Mouse (Mus musculus) heart, postnatal 14 days (tissue): Measurements from ENCODE around the gene Cdk2ap2. TPM values are rescaled to one million over a fixed set of nuclear protein-coding genes. Genes with fewer than 3 reads are reported as not detected.

Experiments used
- DNase-seq, 2 experiments: peaks; one replicate each; pipeline ENCODE4 v3.0.0; 2021 to 2022
- intact Hi-C: fragments of 180-260 bp; cut with DNase I; formaldehyde crosslinking; loops from one replicate; pipeline ENCODE4 v1.15.1; 2025
- total RNA-seq, 2 experiments: library from RNA; stranded (reverse); gene quantifications; 2 replicates each; pipeline ENCODE4 v1.2.3; 2021

The Cdk2ap2 gene
- total RNA-seq, 2 experiments from 2014 or later, result 24.2 to 27.5 TPM

- intact Hi-C loops, result no loop called here
- no peak for DNase-seq
Measured at GRCm38 (mm10) chr19:4090446-4090845, 6.5 kb upstream of the Cdk2ap2 start.

GRCm38 (mm10) chr19:4091383-4091782 is 5.6 kb upstream of the Cdk2ap2 start:
- intact Hi-C loops, result no loop called here
- DNase-seq, result no peak

- DNase-seq, result no peak
- intact Hi-C loops, result no loop called here
Measured at GRCm38 (mm10) chr19:4092750-4093149, 4.2 kb upstream of the Cdk2ap2 start.

GRCm38 (mm10) chr19:4093772-4094171 is 3.2 kb upstream of the Cdk2ap2 start:
- DNase-seq, result no peak
- intact Hi-C loops, result no loop called here

GRCm38 (mm10) chr19:4094348-4094747 is 2.6 kb upstream of the Cdk2ap2 start:
- no peak for DNase-seq
- intact Hi-C loops, result no loop called here

GRCm38 (mm10) chr19:4094774-4095303 is 2.1 kb upstream of the Cdk2ap2 start:
- no peak for DNase-seq
- intact Hi-C loops, result no loop called here

GRCm38 (mm10) chr19:4095802-4096201 is 1.2 kb upstream of the Cdk2ap2 start:
- DNase-seq, result no peak
- intact Hi-C loops, result no loop called here

- intact Hi-C loops, result no loop called here
- DNase-seq, result no peak
Measured at GRCm38 (mm10) chr19:4097441-4097825, 451 bp downstream of the Cdk2ap2 start.

GRCm38 (mm10) chr19:4098426-4098825 is 1.4 kb downstream of the Cdk2ap2 start:
- DNase-seq, result no peak
- intact Hi-C loops, result loop anchor here (2.0 kb wide), 1 partner anchor 130 kb away; no protein-coding TSS in a partner anchor

GRCm38 (mm10) chr19:4099056-4099455 is 2.1 kb downstream of the Cdk2ap2 start:
- DNase-seq, result peak; percentile 93 to 95
- intact Hi-C loops, result loop anchor here (2.0 kb wide), 1 partner anchor 130 kb away; no protein-coding TSS in a partner anchor

GRCm38 (mm10) chr19:4099837-4100717 is 3.1 kb downstream of the Cdk2ap2 start, which contains the start of gene Pitpnm1:
Gene Pitpnm1 (plus strand): TSS chr19:4099998.
- peak; percentile 86 to 88 for DNase-seq
- intact Hi-C loops, result loop anchor here (2.0 kb wide), 1 partner anchor 129 kb away; no protein-coding TSS in a partner anchor

GRCm38 (mm10) chr19:4100718-4101261 is 3.8 kb downstream of the Cdk2ap2 start:
- peak; percentile 43 to 57 for DNase-seq
- intact Hi-C loops, result no loop called here

GRCm38 (mm10) chr19:4101466-4101865 is 4.5 kb downstream of the Cdk2ap2 start:
- intact Hi-C loops, result no loop called here
- DNase-seq, result no peak

GRCm38 (mm10) chr19:4102049-4102448 is 5.1 kb downstream of the Cdk2ap2 start:
- no peak for DNase-seq
- intact Hi-C loops, result no loop called here

GRCm38 (mm10) chr19:4102626-4103025 is 5.6 kb downstream of the Cdk2ap2 start:
- intact Hi-C loops, result no loop called here

GRCm38 (mm10) chr19:4103294-4103693 is 6.3 kb downstream of the Cdk2ap2 start:
- DNase-seq, result no peak
- intact Hi-C loops, result no loop called here

More at GRCm38 (mm10) chr19:4102626-4103025, 5.6 kb downstream of the Cdk2ap2 start:
- no peak for DNase-seq

GRCm38 (mm10) chr19:4103792-4104191 is 6.8 kb downstream of the Cdk2ap2 start:
- intact Hi-C loops, result no loop called here
- DNase-seq, result no peak

GRCm38 (mm10) chr19:4104675-4105194 is 7.8 kb downstream of the Cdk2ap2 start:
- DNase-seq, result no peak
- intact Hi-C loops, result no loop called here

- intact Hi-C loops, result no loop called here
- no peak for DNase-seq
Measured at GRCm38 (mm10) chr19:4106654-4107053, 9.7 kb downstream of the Cdk2ap2 start.

GRCm38 (mm10) chr19:4108535-4108934 is 11.6 kb downstream of the Cdk2ap2 start:
- DNase-seq, result no peak
- intact Hi-C loops, result no loop called here
